Mouse (Mus musculus) liver, embryonic 16.5 days (tissue): ENCODE data around the gene Fscn3. TPM values are rescaled to one million over a fixed set of nuclear protein-coding genes. Genes with fewer than 3 reads are reported as not detected.

Experiments used
- ATAC-seq: fragments of 200-750 bp; cut with Nextera tagmentation; 2 replicates; pipeline ENCODE4 v1.8.0; 2017; ENCODE audit warnings: low read depth, mild to moderate bottlenecking, moderate number of reproducible peaks, moderate library complexity
- H3K27ac ChIP-seq: fragments of 300-500 bp; sonication (generic); 2 replicates; pipeline ENCODE4 v1.5.1; 2014; ENCODE audit warnings: mild to moderate bottlenecking, low read length
- H3K27me3 ChIP-seq: fragments of 300-500 bp; sonication (generic); 2 replicates; pipeline ENCODE4 v1.6.1; 2014; ENCODE audit warnings: low read depth, low read length, mixed read lengths; ENCODE audit not compliant: control insufficient read depth, insufficient read depth
- H3K36me3 ChIP-seq: fragments of 300-500 bp; sonication (generic); 2 replicates; pipeline ENCODE4 v1.6.1; 2014; ENCODE audit warnings: mild to moderate bottlenecking; ENCODE audit not compliant: control insufficient read depth, insufficient read depth
- H3K4me1 ChIP-seq: fragments of 300-500 bp; sonication (generic); 2 replicates; pipeline ENCODE4 v1.6.1; 2014; ENCODE audit warnings: low read depth, low read length, mixed read lengths; ENCODE audit not compliant: control insufficient read depth
- H3K4me2 ChIP-seq: fragments of 300-500 bp; sonication (generic); 2 replicates; pipeline ENCODE4 v1.6.1; 2014; ENCODE audit warnings: low read depth, low read length, mixed read lengths
- H3K4me3 ChIP-seq: fragments of 300-500 bp; sonication (generic); 2 replicates; pipeline ENCODE4 v1.5.1; 2014; ENCODE audit warnings: low read depth, mild to moderate bottlenecking, low read length
- H3K9ac ChIP-seq: fragments of 300-500 bp; sonication (generic); 2 replicates; pipeline ENCODE4 v1.6.1; 2014; ENCODE audit warnings: low read depth, low read length
- H3K9me3 ChIP-seq: fragments of 300-500 bp; sonication (generic); replicated peaks from 2 replicates; pipeline ENCODE4 v1.6.1; 2016; ENCODE audit warnings: low read length; ENCODE audit not compliant: control insufficient read depth
- WGBS: fragments of 180-500 bp; shearing (Covaris S2); extraction: QIAGEN DNeasy Blood & Tissue Kit; methylation state at CpG from one replicate; pipeline ENCODE4 v1.1.7; 2014; ENCODE audit not compliant: insufficient replicate concordance; 5-methylcytosine and 5-hydroxymethylcytosine counted together
- polyA plus RNA-seq: library from polyadenylated mRNA; unstranded; fragments of >200 nt; fragmentation: Nextera tagmentation; extraction: Ambion mirVana; gene quantifications from 2 replicates; pipeline ENCODE4 v1.2.1, GENCODE M21; 2015

The Fscn3 gene
- polyA plus RNA-seq, 1 experiment from 2014 or later, result 0.33 TPM

- H3K4me2 ChIP-seq, result peak overlapping the region; percentile 48
- ATAC-seq, result no peak
- H3K27me3 ChIP-seq, result no peaks in the 10 kb centered on the region
- 57% methylated on average over 15 of the region's 15 CpGs for WGBS
- peaks cover 27% of the 10 kb centered on the region for H3K36me3 ChIP-seq
- H3K27ac ChIP-seq, result peak overlapping the region; percentile 28; the same call in 1 of the 2 replicates
- H3K9me3 ChIP-seq, result no peaks in the 10 kb centered on the region
- peaks cover 51% of the 10 kb centered on the region for H3K4me1 ChIP-seq
- H3K9ac ChIP-seq, result peak overlapping the region; percentile 46
- H3K4me3 ChIP-seq, result peak overlapping the region; percentile 90
Measured at GRCm38 (mm10) chr6:28422651-28423290, 4.8 kb upstream of the Fscn3 start.

GRCm38 (mm10) chr6:28423313-28423712, 4.3 kb upstream of the Fscn3 start, which contains the start of gene Arf5:
TSS of gene Arf5 (plus strand) at chr6:28423560.
- Histone ChIP-seq H3K4me3 (peak within 1 kb of the TSS; percentile 90), H3K9ac (peak within 1 kb of the TSS; percentile 99), H3K9me3 (no peaks in the 10 kb centered on the region), H3K4me2 (peak within 1 kb of the TSS; percentile 60), H3K4me1 (peaks cover 51% of the 10 kb centered on the region), H3K27ac (peak within 1 kb of the TSS; percentile 93), H3K27me3 (no peaks in the 10 kb centered on the region), H3K36me3 (peaks cover 24% of the 10 kb centered on the region)
- peak; percentile 47 for ATAC-seq
- WGBS, result 0% methylated on average over 21 of the region's 42 CpGs

- Histone ChIP-seq H3K4me1 (peaks cover 51% of the 10 kb centered on the region), H3K9me3 (no peaks in the 10 kb centered on the region), H3K9ac (peak overlapping the region; percentile 99), H3K36me3 (peaks cover 18% of the 10 kb centered on the region), H3K27me3 (no peaks in the 10 kb centered on the region), H3K27ac (peak overlapping the region; percentile 93), H3K4me3 (peak overlapping the region; percentile 90), H3K4me2 (peak overlapping the region; percentile 60)
- peak; percentile 74 for ATAC-seq
- 3% methylated on average over 40 of the region's 46 CpGs for WGBS
Measured at GRCm38 (mm10) chr6:28423767-28424695, 3.6 kb upstream of the Fscn3 start.

- peaks cover 18% of the 10 kb centered on the region for H3K36me3 ChIP-seq
- H3K4me3 ChIP-seq, result peak overlapping the region; percentile 90
- H3K27ac ChIP-seq, result peak overlapping the region; percentile 93
- no peak for ATAC-seq
- WGBS, result 49% methylated on average over 6 of the region's 6 CpGs
- no peaks in the 10 kb centered on the region for H3K9me3 ChIP-seq
- H3K4me2 ChIP-seq, result peak overlapping the region; percentile 60
- H3K9ac ChIP-seq, result peak overlapping the region; percentile 99
- peaks cover 44% of the 10 kb centered on the region for H3K4me1 ChIP-seq
- H3K27me3 ChIP-seq, result no peaks in the 10 kb centered on the region
Measured at GRCm38 (mm10) chr6:28425019-28425418, 2.6 kb upstream of the Fscn3 start.

- Histone ChIP-seq H3K9ac (no peak within 1 kb of the TSS), H3K27me3 (no peaks in the 10 kb centered on the region), H3K4me2 (no peak within 1 kb of the TSS), H3K27ac (0 out of 2 replicates have a peak within 1 kb of the TSS, but pooled peaks have one; percentile 22), H3K4me1 (peaks cover 24% of the 10 kb centered on the region), H3K4me3 (no peak within 1 kb of the TSS), H3K9me3 (no peaks in the 10 kb centered on the region), H3K36me3 (peaks cover 18% of the 10 kb centered on the region)
- ATAC-seq, result no peak
- 78% methylated on average over 3 of the region's 3 CpGs for WGBS
Measured at GRCm38 (mm10) chr6:28428290-28428689, 701 bp downstream of the Fscn3 start, which contains the start of gene Gcc1. TSS of gene Gcc1 (minus strand) at chr6:28428390.

GRCm38 (mm10) chr6:28429870-28430269, 2.3 kb downstream of the Fscn3 start:
- H3K27ac ChIP-seq, result no peak overlapping the region
- ATAC-seq, result no peak
- no peak overlapping the region for H3K9ac ChIP-seq
- H3K4me2 ChIP-seq, result no peak overlapping the region
- WGBS, result 85% methylated on average over 11 of the region's 11 CpGs
- H3K36me3 ChIP-seq, result peaks cover 18% of the 10 kb centered on the region
- H3K4me1 ChIP-seq, result peaks cover 20% of the 10 kb centered on the region
- H3K9me3 ChIP-seq, result no peaks in the 10 kb centered on the region
- H3K27me3 ChIP-seq, result no peaks in the 10 kb centered on the region
- H3K4me3 ChIP-seq, result no peak overlapping the region

GRCm38 (mm10) chr6:28430795-28431537, 3.4 kb downstream of the Fscn3 start:
- 58% methylated on average over 10 of the region's 10 CpGs for WGBS
- H3K9ac ChIP-seq, result no peak overlapping the region
- H3K9me3 ChIP-seq, result no peaks in the 10 kb centered on the region
- H3K27me3 ChIP-seq, result no peaks in the 10 kb centered on the region
- peak overlapping the region; percentile 33; the same call in 1 of the 2 replicates for H3K4me3 ChIP-seq
- peak overlapping the region; percentile 40; the same call in 1 of the 2 replicates for H3K4me2 ChIP-seq
- H3K4me1 ChIP-seq, result peaks cover 12% of the 10 kb centered on the region
- peak; percentile 76 for ATAC-seq
- peaks cover 13% of the 10 kb centered on the region for H3K36me3 ChIP-seq
- no peak overlapping the region for H3K27ac ChIP-seq

GRCm38 (mm10) chr6:28431538-28431855, 3.9 kb downstream of the Fscn3 start:
- H3K9me3 ChIP-seq, result no peaks in the 10 kb centered on the region
- peaks cover 8% of the 10 kb centered on the region for H3K36me3 ChIP-seq
- H3K4me3 ChIP-seq, result peak overlapping the region; percentile 33; the same call in 1 of the 2 replicates
- 42% methylated on average over 6 of the region's 6 CpGs for WGBS
- H3K9ac ChIP-seq, result no peak overlapping the region
- H3K27ac ChIP-seq, result no peak overlapping the region
- peaks cover 9% of the 10 kb centered on the region for H3K4me1 ChIP-seq
- peak overlapping the region; percentile 40; the same call in 1 of the 2 replicates for H3K4me2 ChIP-seq
- peak; percentile 66 for ATAC-seq
- no peaks in the 10 kb centered on the region for H3K27me3 ChIP-seq
